Mouse (Mus musculus): ENCODE data around the gene Gm11111. TPM values are rescaled to one million over a fixed set of nuclear protein-coding genes. Genes with fewer than 3 reads are reported as not detected.

Gene Gm11111
- polyA plus RNA-seq (2017; shearing (Covaris generic)) = not detected

DNA sequence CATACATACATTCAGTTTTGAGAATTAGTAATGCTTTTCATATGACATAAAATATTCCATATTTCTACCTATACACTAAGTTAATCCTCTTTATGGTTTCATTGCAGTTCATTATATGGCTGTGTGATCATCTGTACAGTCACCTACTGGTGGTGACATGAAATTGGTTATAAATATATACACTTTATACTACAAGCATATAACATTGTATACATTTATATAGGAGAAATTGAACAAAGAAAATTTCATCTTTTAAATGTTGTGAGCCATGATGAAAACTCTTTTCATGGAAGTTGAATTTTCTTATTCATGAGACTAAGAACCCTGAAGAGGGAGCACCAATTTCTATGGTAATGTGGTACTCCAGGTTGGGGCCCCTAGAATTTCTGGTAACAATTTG lies at the start of gene Gm11111:
TSS of gene Gm11111 (plus strand) at position 301 of the 400 bp plus-strand sequence.

Other genes starting within 250 kb of the Gm11111 start
- gene Cfap299, start 223.4 kb upstream of the Gm11111 start, polyA plus RNA-seq (2017; shearing (Covaris generic)) = not detected

Measured in naive thymus-derived CD4-positive, alpha-beta T cell, adult 5 months (primary cell).